Mouse (Mus musculus): ENCODE results near the gene Ttll10.

The Ttll10 gene

DNA sequence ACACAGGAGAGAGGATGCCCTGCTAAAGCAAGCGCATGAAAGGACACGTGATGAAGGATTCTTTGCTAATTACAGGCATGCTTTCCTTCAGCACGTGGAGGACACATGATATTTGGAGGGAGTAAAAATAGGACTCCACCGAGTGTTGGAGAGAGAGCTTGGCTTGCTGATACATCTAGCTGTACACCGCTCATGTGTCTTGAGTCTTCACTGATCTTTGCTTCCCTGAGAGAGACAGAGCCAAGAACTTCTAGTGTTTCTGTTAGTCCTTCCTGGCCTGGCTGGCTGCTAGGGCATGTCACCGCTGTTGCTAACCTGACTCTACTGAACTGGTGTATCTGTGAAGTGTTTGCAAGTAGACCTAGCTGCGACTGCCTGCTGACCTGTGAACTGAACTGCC, 35.0 kb downstream of the Ttll10 start:
- no peak for DNase-seq (ENCODE audit: low spot score)

DNA sequence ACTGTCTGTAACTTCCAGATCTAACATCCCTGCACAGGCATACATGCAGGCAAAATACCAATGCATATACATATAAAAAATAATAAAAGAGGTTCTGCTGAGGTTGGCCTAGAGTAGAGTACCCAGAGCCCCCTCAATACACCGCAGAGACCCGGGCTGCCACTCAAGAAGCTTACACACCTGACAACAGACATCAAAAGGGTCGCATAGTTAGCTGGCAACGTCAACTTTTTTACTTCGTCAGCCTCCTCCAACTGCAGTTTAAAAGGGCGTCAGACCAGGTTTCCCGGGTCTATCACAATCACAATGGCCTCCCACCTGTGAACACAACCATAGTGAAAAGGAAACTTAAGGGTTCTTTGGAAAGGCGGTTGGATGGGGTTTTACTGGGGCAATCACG, 35.7 kb downstream of the Ttll10 start:
- DNase-seq (ENCODE audit: low spot score) = no peak

DNA sequence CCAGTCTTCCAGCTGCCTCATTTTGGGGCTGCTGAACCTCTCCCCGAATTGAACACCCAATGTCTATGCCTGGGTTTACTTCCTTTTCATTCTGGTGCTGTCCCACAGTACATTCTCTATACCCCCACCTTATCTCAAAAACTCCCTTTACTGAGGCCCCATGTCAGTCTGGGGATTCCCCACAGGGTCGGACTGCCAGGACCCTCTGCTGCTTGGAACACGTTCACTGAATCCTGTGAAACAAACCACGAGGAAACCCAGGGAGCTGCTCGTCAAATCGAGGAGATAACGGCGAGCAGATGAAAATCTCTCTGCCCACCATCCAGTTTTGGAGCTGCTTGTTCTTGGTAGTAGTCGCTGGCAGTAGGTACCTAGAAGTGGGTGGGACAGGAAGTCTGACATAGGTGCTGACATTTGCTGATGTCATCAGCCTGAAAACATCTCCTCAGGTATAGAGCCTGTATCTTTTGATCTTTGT, 37.2 kb downstream of the Ttll10 start:
- no peak for DNase-seq (ENCODE audit: low spot score)

DNA sequence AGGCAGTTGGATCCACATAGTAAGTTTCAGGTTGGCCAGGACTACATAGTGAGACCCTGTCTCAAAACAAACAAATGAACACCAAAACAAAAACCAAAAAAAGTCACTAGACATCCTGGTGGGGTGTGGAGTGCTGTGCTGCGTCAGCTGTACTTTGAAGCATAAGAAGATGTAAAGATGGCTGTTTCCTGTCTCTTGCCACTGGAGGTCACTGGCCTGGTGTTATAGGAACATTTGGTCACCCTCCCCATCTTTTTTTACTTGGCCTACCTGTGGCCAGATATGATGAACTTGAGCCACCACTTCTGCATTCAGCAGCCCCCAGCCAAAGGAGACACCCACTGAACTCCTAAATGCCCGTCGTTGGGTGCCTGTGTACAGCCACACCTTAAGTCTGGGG, 37.8 kb downstream of the Ttll10 start:
- no peak for DNase-seq (ENCODE audit: low spot score)

DNA sequence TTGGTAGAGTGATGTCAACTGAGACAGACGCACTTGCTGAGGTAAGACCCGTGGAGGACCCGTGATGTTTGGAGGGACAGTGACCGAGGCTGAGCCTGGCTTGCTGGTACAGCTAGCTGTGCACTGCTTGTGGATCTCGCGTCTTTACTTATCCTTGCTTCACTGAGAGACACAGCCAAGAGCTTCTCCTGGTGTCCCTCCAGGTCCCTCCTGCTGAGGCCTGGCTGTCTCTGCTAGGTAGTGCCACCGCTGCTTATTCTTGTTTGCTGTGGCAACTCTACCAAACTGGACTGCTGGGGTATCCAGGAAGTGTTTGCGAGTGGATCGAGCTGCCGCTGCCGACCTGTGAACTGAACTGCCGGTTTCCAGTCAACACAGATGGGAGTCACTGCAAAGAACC, 39.4 kb downstream of the Ttll10 start:
- no peak for DNase-seq (ENCODE audit: low spot score)

DNA sequence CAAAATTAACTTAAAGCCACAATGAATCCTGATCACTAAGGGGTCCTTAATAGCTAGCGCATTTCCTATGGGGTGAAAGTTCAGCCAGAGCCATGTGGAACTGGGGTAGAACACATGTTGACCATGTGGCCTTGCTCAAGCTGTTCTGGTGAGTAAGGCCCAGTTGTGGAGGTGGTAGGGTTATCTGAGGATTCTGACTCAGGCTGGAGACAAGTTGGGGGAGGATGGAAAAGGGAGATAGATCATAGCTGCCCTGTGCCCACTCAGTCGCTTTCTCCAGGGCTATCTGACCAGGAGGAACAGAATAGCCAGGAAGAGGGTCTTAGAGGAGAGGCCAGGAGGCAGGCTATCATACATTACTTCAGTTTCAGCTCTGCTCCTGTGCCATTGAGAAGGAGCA, 44.8 kb downstream of the Ttll10 start:
- no peak for DNase-seq (ENCODE audit: low spot score)

DNA sequence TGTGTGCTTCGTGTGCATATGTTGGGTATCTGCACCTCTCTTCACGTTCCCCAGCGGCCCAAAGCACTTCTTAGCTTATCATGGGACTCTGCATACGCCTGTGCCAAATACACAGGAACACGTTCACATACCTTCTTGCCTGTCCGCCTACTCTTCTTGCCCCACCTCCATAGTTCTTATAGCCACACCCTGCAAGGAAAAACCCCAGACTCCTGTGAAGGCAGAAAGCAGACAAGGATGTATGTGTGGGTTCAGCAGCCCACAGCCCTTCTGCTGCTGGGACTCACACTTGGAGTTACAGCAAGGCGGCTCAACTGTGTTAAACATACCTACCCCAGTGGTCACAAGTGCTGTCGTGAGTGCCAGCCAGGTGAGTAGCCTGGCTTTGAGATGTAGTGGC, 45.6 kb downstream of the Ttll10 start, which contains the start of gene Tnfrsf4:
Tnfrsf4 (plus strand) TSS at position 207 of the 400 bp plus-strand sequence.
- DNase-seq (ENCODE audit: low spot score) = no peak

DNA sequence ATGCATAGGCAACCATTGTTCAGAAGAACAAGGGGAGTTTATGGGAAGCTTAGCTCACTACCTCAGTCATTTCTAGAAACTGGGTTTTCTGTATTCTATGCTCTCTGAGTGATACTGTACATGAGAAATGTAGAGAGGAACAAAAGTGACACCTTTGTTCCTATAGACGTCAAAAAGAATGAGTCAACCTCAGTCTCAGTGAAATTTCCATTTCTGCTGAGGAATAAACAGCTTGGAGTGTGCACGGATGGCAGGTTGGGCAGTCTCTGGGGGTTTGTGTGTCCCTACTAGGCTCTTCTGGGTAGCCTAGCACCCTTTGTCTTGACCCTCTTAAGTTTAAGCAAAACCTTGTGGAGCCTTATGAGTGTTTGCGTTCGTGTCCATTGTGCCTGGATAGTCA, 50.8 kb downstream of the Ttll10 start:
- no peak for DNase-seq (ENCODE audit: low spot score)

DNA sequence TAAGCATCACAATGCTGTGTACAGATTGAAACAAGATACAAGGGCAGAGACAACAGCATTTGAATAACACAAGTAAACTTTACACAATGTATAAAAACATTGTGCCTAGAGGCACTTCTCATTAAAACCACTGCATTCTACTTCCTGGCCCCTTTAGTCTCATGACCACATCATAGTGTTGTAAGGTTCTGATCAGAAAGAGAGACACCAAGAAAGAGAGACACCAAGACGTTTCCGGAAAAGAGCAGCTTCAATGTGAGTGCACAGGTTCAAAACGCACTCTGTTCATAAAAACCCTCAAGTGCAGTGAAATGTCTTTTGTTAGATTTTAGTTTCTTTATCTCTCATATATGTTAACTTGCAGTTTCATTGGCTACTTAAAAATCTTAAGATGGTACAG, 55.1 kb downstream of the Ttll10 start:
- no peak for DNase-seq (ENCODE audit: low spot score)

DNA sequence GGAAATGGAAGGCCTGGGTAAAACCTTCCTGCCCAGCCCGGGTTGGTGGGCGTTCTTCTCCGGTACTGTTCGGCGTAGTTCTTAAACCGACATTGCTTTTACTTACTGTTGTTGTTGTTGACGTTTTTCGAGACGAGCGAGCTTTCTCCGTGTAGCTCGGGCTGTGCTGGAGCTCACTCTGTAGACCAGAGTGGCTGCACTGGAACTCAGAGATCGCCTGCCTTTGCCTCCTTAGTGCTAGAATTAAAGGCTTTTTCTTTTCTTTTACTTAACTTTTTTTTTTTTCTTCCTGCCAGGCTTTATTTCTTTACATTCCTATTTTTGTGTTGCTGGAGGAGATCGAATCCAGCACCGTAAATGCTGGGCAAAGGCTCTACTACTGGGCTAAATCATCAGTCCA, 65.6 kb downstream of the Ttll10 start:
- DNase-seq (ENCODE audit: low spot score) = no peak

DNA sequence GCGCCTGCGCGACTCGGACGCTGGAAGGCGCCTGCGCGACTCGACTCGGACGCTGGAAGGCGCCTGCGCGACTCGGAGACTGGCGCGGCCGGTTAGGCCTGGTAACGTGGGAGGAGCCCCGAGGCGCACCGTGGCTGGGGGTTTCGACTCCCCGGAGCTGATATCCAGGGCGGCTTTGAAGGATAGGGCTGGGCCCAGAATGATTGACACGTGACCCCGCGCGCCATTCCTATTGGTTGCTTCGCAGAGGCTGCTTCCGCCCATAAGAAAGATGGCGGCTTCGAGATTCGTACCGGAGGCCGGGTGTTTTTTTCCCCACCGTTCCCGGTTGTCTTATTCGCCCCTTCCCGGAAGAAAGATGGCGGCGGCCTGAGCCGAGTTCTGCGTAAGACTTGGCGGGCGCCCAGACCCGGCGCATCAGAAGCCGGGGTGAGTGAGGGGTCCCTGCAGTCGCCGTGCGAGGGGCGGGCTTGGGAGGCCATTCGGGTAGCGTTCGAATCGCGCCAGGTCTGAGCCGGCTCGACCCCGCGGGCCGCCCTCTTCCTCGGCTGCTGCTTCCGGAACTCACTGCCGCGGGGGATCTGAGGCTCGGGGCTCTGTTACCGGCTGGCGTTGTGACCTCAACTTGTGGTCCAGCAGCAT, 66.2 kb downstream of the Ttll10 start:
- peak; percentile 98 for DNase-seq (ENCODE audit: low spot score)

DNA sequence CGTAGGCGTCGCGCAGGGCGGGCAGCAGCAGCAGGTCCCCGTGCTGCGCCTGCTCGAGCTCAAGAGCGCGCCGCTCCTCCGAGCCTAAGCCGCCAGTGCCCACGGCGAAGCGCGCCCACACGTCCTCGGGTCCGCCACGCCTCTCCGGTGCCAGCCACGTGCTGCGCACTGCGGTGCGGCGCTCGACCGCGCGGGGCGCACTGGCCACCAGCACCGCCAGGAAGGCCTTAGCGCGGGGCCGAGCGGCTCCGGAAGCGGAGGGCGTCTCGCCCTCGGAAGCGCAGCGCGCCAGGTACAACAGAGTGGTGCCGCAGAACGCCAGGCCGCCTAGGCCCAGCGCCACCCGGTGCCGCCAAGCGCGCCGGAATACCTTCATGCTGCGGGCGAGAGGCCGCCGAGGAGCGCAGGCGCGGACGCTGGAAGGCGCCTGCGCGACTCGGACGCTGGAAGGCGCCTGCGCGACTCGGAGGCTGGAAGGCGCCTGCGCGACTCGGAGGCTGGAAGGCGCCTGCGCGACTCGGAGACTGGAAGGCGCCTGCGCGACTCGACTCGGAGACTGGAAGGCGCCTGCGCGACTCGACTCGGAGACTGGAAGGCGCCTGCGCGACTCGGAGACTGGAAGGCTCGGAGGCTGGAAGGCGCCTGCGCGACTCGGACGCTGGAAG, 66.8 kb downstream of the Ttll10 start, which contains the start of the genes B3galt6 and Sdf4:
B3galt6 (minus strand) TSS at position 409 of the 665 bp plus-strand sequence.
Sdf4 (plus strand) TSS at position 632 of the 665 bp plus-strand sequence.
- peak; percentile 87 for DNase-seq (ENCODE audit: low spot score)

DNA sequence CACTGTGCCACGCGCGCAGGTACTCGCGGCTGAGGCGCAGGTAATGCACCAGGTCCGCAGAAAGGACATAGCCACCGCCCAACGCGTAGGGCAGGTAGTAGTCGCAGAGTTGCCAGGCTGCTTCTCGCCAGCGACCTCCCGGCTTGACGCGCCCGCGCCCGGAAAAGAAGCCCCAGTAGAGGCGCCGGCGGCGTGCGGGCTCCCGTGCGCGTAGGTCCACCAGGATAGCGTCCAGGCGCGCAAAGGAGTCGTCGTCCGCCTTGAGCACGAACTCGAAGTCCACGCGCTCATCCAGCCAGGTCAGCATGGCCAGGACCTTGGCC, 67.3 kb downstream of the Ttll10 start:
- DNase-seq (ENCODE audit: low spot score) = no peak

DNA sequence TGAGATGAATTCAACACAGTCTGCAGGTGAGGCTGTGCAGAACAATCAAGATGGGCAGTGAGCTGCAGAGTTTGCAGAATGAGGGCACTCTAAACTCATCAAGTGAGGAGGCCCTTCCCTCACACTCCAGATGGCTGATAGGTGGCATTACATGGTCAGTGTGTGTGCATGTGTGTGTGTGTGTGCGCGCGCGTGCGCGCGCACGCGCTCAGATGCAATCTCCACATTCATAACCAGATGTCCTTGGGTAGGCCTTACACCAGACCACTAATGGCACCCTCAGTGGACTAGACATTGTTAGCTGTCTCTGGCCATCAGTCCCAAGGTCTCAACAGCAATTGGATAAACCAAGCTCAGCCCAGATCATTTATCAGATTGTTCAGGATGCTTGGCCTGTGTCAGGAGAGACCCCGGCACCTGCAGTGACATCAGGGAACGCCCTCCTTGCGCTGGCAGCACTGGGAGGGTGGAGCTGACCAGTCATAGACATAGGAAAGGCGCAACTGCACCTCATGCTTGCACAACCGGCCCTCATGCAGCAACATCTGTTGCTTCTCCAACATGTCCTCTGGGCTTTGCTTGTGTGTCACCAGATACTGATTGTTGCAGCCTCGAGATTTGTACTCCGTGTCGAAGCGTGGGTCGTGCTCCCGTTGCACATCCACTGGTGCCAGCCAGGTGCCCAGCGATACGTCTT, 67.9 kb downstream of the Ttll10 start:
- no peak for DNase-seq (ENCODE audit: low spot score)
